Mouse (Mus musculus) intestine, embryonic 16.5 days (tissue): ENCODE measurements around the gene Slc6a9. TPM values are rescaled to one million over a fixed set of nuclear protein-coding genes. Genes with fewer than 3 reads are reported as not detected.

Experiments
- ATAC-seq: fragments of 200-750 bp; cut with Nextera tagmentation; 2 replicates; pipeline ENCODE4 v1.8.0; 2017; ENCODE audit warnings: moderate TSS enrichment, moderate library complexity
- H3K27ac ChIP-seq: fragments of 300-500 bp; sonication (generic); 2 replicates; pipeline ENCODE4 v1.5.1; 2014; ENCODE audit warnings: mild to moderate bottlenecking, low read length
- H3K27me3 ChIP-seq: fragments of 300-500 bp; sonication (generic); replicated peaks from 2 replicates; pipeline ENCODE4 v1.6.1; 2014; ENCODE audit warnings: low read length, control low read depth, mixed read lengths; ENCODE audit not compliant: control insufficient read depth, insufficient read depth
- H3K36me3 ChIP-seq: fragments of 300-500 bp; sonication (generic); 2 replicates; pipeline ENCODE4 v1.6.1; 2014; ENCODE audit warnings: low read length, control low read depth; ENCODE audit not compliant: control insufficient read depth, insufficient read depth
- H3K4me1 ChIP-seq: fragments of 300-500 bp; sonication (generic); 2 replicates; pipeline ENCODE4 v1.6.1; 2014; ENCODE audit warnings: low read length, control low read depth, mixed read lengths; ENCODE audit not compliant: control insufficient read depth, insufficient read depth
- H3K4me2 ChIP-seq: fragments of 300-500 bp; sonication (generic); 2 replicates; pipeline ENCODE4 v1.6.1; 2014; ENCODE audit warnings: low read depth, low read length, control low read depth
- H3K4me3 ChIP-seq: fragments of 300-500 bp; sonication (generic); 2 replicates; pipeline ENCODE4 v1.5.1; 2014; ENCODE audit warnings: mild to moderate bottlenecking, low read length
- H3K9ac ChIP-seq: fragments of 300-500 bp; sonication (generic); 2 replicates; pipeline ENCODE4 v1.6.1; 2014; ENCODE audit warnings: low read depth, low read length
- H3K9me3 ChIP-seq: fragments of 300-500 bp; sonication (generic); 2 replicates; pipeline ENCODE4 v1.6.1; 2016; ENCODE audit warnings: low read length, control low read depth; ENCODE audit not compliant: control insufficient read depth
- WGBS: fragments of 180-500 bp; shearing (Covaris S2); extraction: QIAGEN DNeasy Blood & Tissue Kit; methylation state at CpG from one replicate; pipeline ENCODE4 v1.1.7; 2014; 5-methylcytosine and 5-hydroxymethylcytosine counted together
- polyA plus RNA-seq: library from polyadenylated mRNA; unstranded; fragments of >200 nt; fragmentation: Nextera tagmentation; extraction: Ambion mirVana; gene quantifications from 2 replicates; pipeline ENCODE4 v1.2.1, GENCODE M21; 2015

Slc6a9 gene
- polyA plus RNA-seq, 1 experiment from 2014 or later = 10.8 TPM

DNA sequence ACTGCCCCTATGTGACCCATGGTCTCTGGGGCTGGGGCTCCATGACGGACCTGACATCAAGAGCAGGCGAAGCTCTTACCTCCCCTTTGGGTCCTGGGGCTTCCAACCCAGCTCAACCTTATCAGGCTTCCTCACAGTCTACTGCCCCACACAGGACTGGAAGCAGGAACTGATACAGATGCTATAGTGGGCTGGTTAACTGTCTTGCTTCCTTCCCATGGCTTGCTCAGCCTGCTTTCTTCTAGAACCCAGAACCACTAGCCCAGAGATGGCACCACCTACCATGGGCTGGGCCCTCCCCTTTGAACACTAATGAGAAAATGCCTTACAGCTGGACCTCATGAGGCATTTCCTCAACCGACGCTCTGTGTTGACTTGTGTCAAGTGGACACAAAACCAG lies 83.1 kb downstream of the Slc6a9 start:
- 76% methylated on average over 4 of the region's 4 CpGs for WGBS
- Histone ChIP-seq H3K27ac (peak overlapping the region; percentile 69; the same call in 1 of the 2 replicates), H3K27me3 (no peaks in the 10 kb centered on the region)

GRCm38 (mm10) chr4:117917847-117918246 lies 83.5 kb downstream of the Slc6a9 start:
- 82% methylated on average over 4 of the region's 4 CpGs for WGBS
- no peak overlapping the region for H3K4me3 ChIP-seq
- H3K9me3 ChIP-seq = no peaks in the 10 kb centered on the region
- peaks cover 23% of the 10 kb centered on the region for H3K4me1 ChIP-seq
- peak overlapping the region; percentile 69 for H3K27ac ChIP-seq
- no peak overlapping the region for H3K9ac ChIP-seq
- H3K36me3 ChIP-seq = no peaks in the 10 kb centered on the region
- H3K4me2 ChIP-seq = no peak overlapping the region
- ATAC-seq = no peak
- H3K27me3 ChIP-seq = no peaks in the 10 kb centered on the region

More for the DNA sequence above, 83.1 kb downstream of the Slc6a9 start:
- H3K4me2 ChIP-seq = no peak overlapping the region
- peaks cover 27% of the 10 kb centered on the region for H3K4me1 ChIP-seq
- H3K4me3 ChIP-seq = no peak overlapping the region
- H3K9ac ChIP-seq = no peak overlapping the region
- no peak for ATAC-seq
- H3K9me3 ChIP-seq = no peaks in the 10 kb centered on the region
- H3K36me3 ChIP-seq = no peaks in the 10 kb centered on the region

DNA sequence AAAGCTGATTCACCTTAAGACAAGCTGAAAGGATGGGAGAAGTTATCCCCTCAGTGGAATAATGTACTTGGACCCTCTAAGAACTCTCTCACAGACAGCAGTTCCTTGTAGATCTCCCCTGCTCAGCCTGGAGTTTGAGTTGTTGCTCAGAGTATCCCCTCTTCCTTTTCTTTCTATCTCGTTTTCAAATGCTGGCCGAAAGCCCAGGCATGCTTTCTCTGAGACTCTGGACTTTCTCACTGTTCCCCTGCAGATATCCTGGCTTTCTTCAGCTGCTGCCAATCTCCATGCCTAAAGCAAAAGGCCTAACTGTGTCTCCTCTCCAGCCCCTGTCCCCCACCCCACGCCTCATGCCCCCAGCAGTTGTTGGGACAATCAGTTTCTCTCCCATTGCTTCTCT lies 84.0 kb downstream of the Slc6a9 start:
- Histone ChIP-seq H3K9ac (no peak overlapping the region), H3K27ac (peak overlapping the region; percentile 69), H3K36me3 (no peaks in the 10 kb centered on the region), H3K4me3 (no peak overlapping the region), H3K27me3 (no peaks in the 10 kb centered on the region), H3K4me1 (peaks cover 19% of the 10 kb centered on the region), H3K4me2 (no peak overlapping the region), H3K9me3 (no peaks in the 10 kb centered on the region)
- ATAC-seq = no peak
- 48% methylated on average over 3 of the region's 3 CpGs for WGBS

- Histone ChIP-seq H3K27ac (peak overlapping the region; percentile 21; the same call in 1 of the 2 replicates), H3K36me3 (no peaks in the 10 kb centered on the region), H3K9ac (no peak overlapping the region), H3K4me1 (peaks cover 14% of the 10 kb centered on the region), H3K4me3 (no peak overlapping the region), H3K4me2 (no peak overlapping the region), H3K9me3 (no peaks in the 10 kb centered on the region), H3K27me3 (no peaks in the 10 kb centered on the region)
- ATAC-seq = no peak
- 69% methylated on average over 5 of the region's 5 CpGs for WGBS
Measured at GRCm38 (mm10) chr4:117918762-117919161, 84.5 kb downstream of the Slc6a9 start.

DNA sequence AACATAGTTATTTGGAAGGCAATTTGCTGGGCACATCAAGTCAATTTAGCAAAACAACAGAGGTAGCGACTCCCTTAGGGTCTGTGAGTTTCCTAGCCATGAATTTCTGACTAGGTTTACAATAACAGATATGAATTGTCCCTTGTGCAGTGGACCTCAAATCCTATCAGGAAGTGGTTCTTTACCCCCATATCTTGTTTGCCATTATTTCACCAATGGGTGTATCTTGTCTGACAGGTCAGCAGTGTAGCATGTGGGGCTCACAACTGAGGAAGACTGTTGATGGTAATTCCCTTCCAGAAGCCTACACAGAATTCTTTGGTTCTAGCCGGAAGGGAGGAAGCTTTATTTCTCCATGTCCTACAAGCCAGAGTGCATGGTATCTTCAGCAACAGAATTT lies 87.1 kb downstream of the Slc6a9 start:
- H3K4me1 ChIP-seq = peaks cover 10% of the 10 kb centered on the region; the same call in 1 of the 2 replicates
- H3K4me3 ChIP-seq = no peak overlapping the region
- H3K9me3 ChIP-seq = no peaks in the 10 kb centered on the region
- WGBS = 88% methylated on average over 2 of the region's 2 CpGs
- H3K27me3 ChIP-seq = peaks cover 12% of the 10 kb centered on the region
- no peak for ATAC-seq
- no peak overlapping the region for H3K27ac ChIP-seq
- no peak overlapping the region for H3K9ac ChIP-seq
- no peak overlapping the region for H3K4me2 ChIP-seq
- no peaks in the 10 kb centered on the region for H3K36me3 ChIP-seq

- Histone ChIP-seq H3K4me3 (no peak overlapping the region), H3K4me1 (peaks cover 22% of the 10 kb centered on the region), H3K27ac (no peak overlapping the region), H3K9ac (no peak overlapping the region), H3K27me3 (peaks cover 31% of the 10 kb centered on the region), H3K9me3 (no peaks in the 10 kb centered on the region), H3K36me3 (no peaks in the 10 kb centered on the region), H3K4me2 (no peak overlapping the region)
- WGBS = 46% methylated on average over 2 of the region's 2 CpGs
- ATAC-seq = no peak
Measured at GRCm38 (mm10) chr4:117923450-117923849, 89.1 kb downstream of the Slc6a9 start.

Other genes starting within 250 kb of the Slc6a9 start
- 40.7 and 45.0 TPM in 2 replicates for gene Dmap1, start 152.2 kb upstream of the Slc6a9 start, polyA plus RNA-seq
- gene Gm12845, start 110.1 kb upstream of the Slc6a9 start, polyA plus RNA-seq = not detected in 2 replicates
- not detected in 2 replicates for gene Klf17, start 68.9 kb upstream of the Slc6a9 start, polyA plus RNA-seq
- gene Ccdc24, start 38.1 kb downstream of the Slc6a9 start, polyA plus RNA-seq = 0.66 and 0.86 TPM in 2 replicates
- 10.5 and 11.1 TPM in 2 replicates for gene B4galt2, start 49.0 kb downstream of the Slc6a9 start, polyA plus RNA-seq
- 345 and 371 TPM in 2 replicates for gene Atp6v0b, start 52.8 kb downstream of the Slc6a9 start, polyA plus RNA-seq
- gene Dph2, start 57.5 kb downstream of the Slc6a9 start, polyA plus RNA-seq = 17.1 and 19.4 TPM in 2 replicates
- 31.1 and 37.4 TPM in 2 replicates for gene Ipo13, start 80.5 kb downstream of the Slc6a9 start, polyA plus RNA-seq
- gene Artn, start 95.3 kb downstream of the Slc6a9 start, polyA plus RNA-seq = 3.7 and 5.2 TPM in 2 replicates